1 mouse cellular context compared by ENCODE assay signal in the genomic region with DNA sequence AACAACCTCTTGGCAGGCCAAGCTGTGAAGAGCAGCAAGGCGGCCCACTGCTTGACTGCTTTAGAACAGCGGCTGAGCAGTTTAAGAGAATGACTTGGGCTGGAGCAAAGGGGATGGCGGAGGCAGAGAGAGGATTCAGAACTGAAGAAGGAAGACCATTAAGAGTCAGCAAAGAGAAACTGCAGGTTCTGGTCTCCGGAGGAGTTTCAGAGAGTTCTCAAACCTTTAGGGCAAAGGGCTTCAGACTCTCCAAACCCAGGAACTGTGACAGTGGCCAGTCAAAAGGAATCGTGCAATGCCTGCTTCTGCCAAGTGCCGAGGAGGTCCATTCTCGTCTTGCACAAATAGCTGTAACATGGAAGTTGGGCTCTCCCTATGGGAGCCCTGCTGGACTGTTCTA.
TF ChIP-seq lines count a peak whose summit lies in the region.

No protein-coding gene starts in this region.

TF ChIP-seq in MEL, 35 proteins besides CTCF, POLR2A, EP300 and RAD21:
- TF ChIP-seq ZKSCAN1 (IDR thresholded peaks at IDR 0.05; ENCODE audit: low read depth, low read length) (no peak), ZMIZ1 (IDR thresholded peaks at IDR 0.05; ENCODE audit: low read depth, low read length) (peak; percentile 52; the same call in 1 of the 2 replicates)
TF ChIP-seq in MEL: peak in this region for 1.
